Mouse (Mus musculus): ENCODE results near the gene Inpp5a. TPM values are rescaled to one million over a fixed set of nuclear protein-coding genes. Genes with fewer than 3 reads are reported as not detected.

Gene Inpp5a
- polyA plus RNA-seq, 1 experiment from 2014 or later = 28.5 TPM

GRCm38 (mm10) chr7:139363281-139364004 lies 25.5 kb upstream of the Inpp5a start:
- 51% methylated on average over 13 of the region's 13 CpGs for WGBS
- H3K4me3 ChIP-seq = no peak overlapping the region

GRCm38 (mm10) chr7:139364005-139364557 lies 24.8 kb upstream of the Inpp5a start:
- 4% methylated on average over 9 of the region's 9 CpGs for WGBS
- Histone ChIP-seq H3K4me1 (peaks cover 44% of the 10 kb centered on the region), H3K4me2 (no peak overlapping the region), H3K27ac (peak overlapping the region; percentile 77), H3K36me3 (no peaks in the 10 kb centered on the region), H3K9me3 (no peaks in the 10 kb centered on the region), H3K27me3 (no peaks in the 10 kb centered on the region), H3K4me3 (no peak overlapping the region), H3K9ac (no peak overlapping the region)
- ATAC-seq (ENCODE audit: insufficient number of reproducible peaks, low FRiP score, low TSS enrichment, low read depth) = peak; percentile 57

More at GRCm38 (mm10) chr7:139363281-139364004, 25.5 kb upstream of the Inpp5a start:
- no peaks in the 10 kb centered on the region for H3K27me3 ChIP-seq
- no peaks in the 10 kb centered on the region for H3K9me3 ChIP-seq
- peaks cover 38% of the 10 kb centered on the region for H3K4me1 ChIP-seq
- H3K27ac ChIP-seq = peak overlapping the region; percentile 77
- H3K9ac ChIP-seq = no peak overlapping the region
- H3K36me3 ChIP-seq = no peaks in the 10 kb centered on the region
- ATAC-seq (ENCODE audit: insufficient number of reproducible peaks, low FRiP score, low TSS enrichment, low read depth) = no peak
- no peak overlapping the region for H3K4me2 ChIP-seq

- peak overlapping the region; percentile 77 for H3K27ac ChIP-seq
- H3K4me3 ChIP-seq = no peak overlapping the region
- no peak overlapping the region for H3K4me2 ChIP-seq
- H3K9me3 ChIP-seq = no peaks in the 10 kb centered on the region
- no peak for ATAC-seq (ENCODE audit: insufficient number of reproducible peaks, low FRiP score, low TSS enrichment, low read depth)
- H3K36me3 ChIP-seq = no peaks in the 10 kb centered on the region
- peaks cover 55% of the 10 kb centered on the region for H3K4me1 ChIP-seq
- H3K9ac ChIP-seq = no peak overlapping the region
- 60% methylated on average over 13 of the region's 13 CpGs for WGBS
- H3K27me3 ChIP-seq = no peaks in the 10 kb centered on the region
These were observed 23.7 kb upstream of the Inpp5a start for GRCm38 (mm10) chr7:139364936-139365830.

- H3K9me3 ChIP-seq = no peaks in the 10 kb centered on the region
- WGBS = 86% methylated on average over 3 of the region's 3 CpGs
- no peaks in the 10 kb centered on the region for H3K36me3 ChIP-seq
- no peak overlapping the region for H3K4me2 ChIP-seq
- H3K27ac ChIP-seq = no peak overlapping the region
- no peak overlapping the region for H3K4me3 ChIP-seq
- no peak overlapping the region for H3K9ac ChIP-seq
- ATAC-seq (ENCODE audit: insufficient number of reproducible peaks, low FRiP score, low TSS enrichment, low read depth) = no peak
- peaks cover 63% of the 10 kb centered on the region for H3K4me1 ChIP-seq
- H3K27me3 ChIP-seq = no peaks in the 10 kb centered on the region
These were observed 22.8 kb upstream of the Inpp5a start for GRCm38 (mm10) chr7:139366131-139366530.

- H3K27me3 ChIP-seq = no peaks in the 10 kb centered on the region
- H3K9me3 ChIP-seq = no peaks in the 10 kb centered on the region
- H3K36me3 ChIP-seq = no peaks in the 10 kb centered on the region
- H3K9ac ChIP-seq = no peak overlapping the region
- no peak overlapping the region for H3K27ac ChIP-seq
- no peak overlapping the region for H3K4me3 ChIP-seq
- no peak for ATAC-seq (ENCODE audit: insufficient number of reproducible peaks, low FRiP score, low TSS enrichment, low read depth)
- H3K4me1 ChIP-seq = peaks cover 63% of the 10 kb centered on the region
- 73% methylated on average over 4 of the region's 4 CpGs for WGBS
- H3K4me2 ChIP-seq = no peak overlapping the region
These were observed 22.4 kb upstream of the Inpp5a start for GRCm38 (mm10) chr7:139366549-139366948.

GRCm38 (mm10) chr7:139368218-139368617 lies 20.7 kb upstream of the Inpp5a start:
- 68% methylated on average over 2 of the region's 2 CpGs for WGBS
- no peak for ATAC-seq (ENCODE audit: insufficient number of reproducible peaks, low FRiP score, low TSS enrichment, low read depth)

GRCm38 (mm10) chr7:139368722-139369380 lies 20.1 kb upstream of the Inpp5a start:
- 13% methylated on average over 14 of the region's 14 CpGs for WGBS
- Histone ChIP-seq H3K36me3 (no peaks in the 10 kb centered on the region), H3K4me3 (no peak overlapping the region), H3K4me2 (peak overlapping the region; percentile 14; the same call in 1 of the 2 replicates), H3K9ac (no peak overlapping the region), H3K27ac (peak overlapping the region; percentile 93), H3K4me1 (peaks cover 54% of the 10 kb centered on the region), H3K9me3 (no peaks in the 10 kb centered on the region), H3K27me3 (no peaks in the 10 kb centered on the region)
- peak; percentile 75 for ATAC-seq (ENCODE audit: insufficient number of reproducible peaks, low FRiP score, low TSS enrichment, low read depth)

More at GRCm38 (mm10) chr7:139368218-139368617, 20.7 kb upstream of the Inpp5a start:
- Histone ChIP-seq H3K27ac (peak overlapping the region; percentile 93), H3K27me3 (no peaks in the 10 kb centered on the region), H3K4me2 (0 out of 2 replicates have a peak overlapping the region, but pooled peaks have one; percentile 14), H3K36me3 (no peaks in the 10 kb centered on the region), H3K4me1 (peaks cover 61% of the 10 kb centered on the region), H3K9ac (no peak overlapping the region), H3K4me3 (no peak overlapping the region), H3K9me3 (no peaks in the 10 kb centered on the region)

GRCm38 (mm10) chr7:139369501-139370088 lies 19.3 kb upstream of the Inpp5a start:
- 78% methylated on average over 6 of the region's 6 CpGs for WGBS
- Histone ChIP-seq H3K9me3 (no peaks in the 10 kb centered on the region), H3K36me3 (no peaks in the 10 kb centered on the region), H3K4me3 (no peak overlapping the region), H3K4me2 (0 out of 2 replicates have a peak overlapping the region, but pooled peaks have one; percentile 14), H3K9ac (no peak overlapping the region), H3K4me1 (peaks cover 47% of the 10 kb centered on the region), H3K27me3 (no peaks in the 10 kb centered on the region), H3K27ac (peak overlapping the region; percentile 93)
- no peak for ATAC-seq (ENCODE audit: insufficient number of reproducible peaks, low FRiP score, low TSS enrichment, low read depth)

- Histone ChIP-seq H3K36me3 (no peaks in the 10 kb centered on the region), H3K9ac (no peak overlapping the region), H3K9me3 (no peaks in the 10 kb centered on the region), H3K4me2 (no peak overlapping the region), H3K4me3 (no peak overlapping the region), H3K4me1 (peaks cover 36% of the 10 kb centered on the region), H3K27ac (no peak overlapping the region), H3K27me3 (no peaks in the 10 kb centered on the region)
- ATAC-seq (ENCODE audit: insufficient number of reproducible peaks, low FRiP score, low TSS enrichment, low read depth) = no peak
These were observed 17.5 kb upstream of the Inpp5a start for GRCm38 (mm10) chr7:139371389-139371788.

GRCm38 (mm10) chr7:139377381-139377780 lies 11.5 kb upstream of the Inpp5a start:
- ATAC-seq (ENCODE audit: insufficient number of reproducible peaks, low FRiP score, low TSS enrichment, low read depth) = no peak
- WGBS = 72% methylated on average over 7 of the region's 7 CpGs

GRCm38 (mm10) chr7:139378355-139378754 lies 10.6 kb upstream of the Inpp5a start:
- WGBS = 89% methylated on average over 3 of the region's 3 CpGs
- no peak overlapping the region for H3K9ac ChIP-seq
- H3K27me3 ChIP-seq = no peaks in the 10 kb centered on the region
- no peak for ATAC-seq (ENCODE audit: insufficient number of reproducible peaks, low FRiP score, low TSS enrichment, low read depth)
- no peak overlapping the region for H3K4me2 ChIP-seq
- H3K9me3 ChIP-seq = no peaks in the 10 kb centered on the region
- no peaks in the 10 kb centered on the region for H3K36me3 ChIP-seq
- H3K27ac ChIP-seq = no peak overlapping the region
- peaks cover 4% of the 10 kb centered on the region; the same call in 1 of the 2 replicates for H3K4me1 ChIP-seq
- no peak overlapping the region for H3K4me3 ChIP-seq

More at GRCm38 (mm10) chr7:139377381-139377780, 11.5 kb upstream of the Inpp5a start:
- H3K9me3 ChIP-seq = no peaks in the 10 kb centered on the region
- H3K4me1 ChIP-seq = peaks cover 4% of the 10 kb centered on the region; the same call in 1 of the 2 replicates
- no peak overlapping the region for H3K4me2 ChIP-seq
- no peak overlapping the region for H3K9ac ChIP-seq
- no peaks in the 10 kb centered on the region for H3K27me3 ChIP-seq
- no peak overlapping the region for H3K27ac ChIP-seq
- H3K36me3 ChIP-seq = no peaks in the 10 kb centered on the region
- no peak overlapping the region for H3K4me3 ChIP-seq

All from limb, embryonic 15.5 days (tissue).